Comparison of ENCODE assay signal across 8 mouse cellular contexts in genomic region chr17:10319431-10319684, GRCm38 (mm10). TPM values are rescaled to one million over a fixed set of nuclear protein-coding genes. Genes with fewer than 3 reads are reported as not detected.
DNase-seq lines count a peak whose midpoint lies in the region; ATAC-seq and TF ChIP-seq lines count a peak whose summit lies in the region.

No protein-coding gene starts in this region.

- no peaks in the 10 kb centered on the region for H3K9me3 ChIP-seq in heart, embryonic 12.5 days (replicated peaks)
- no peaks in the 10 kb centered on the region for H3K9me3 ChIP-seq in CH12.LX (replicated peaks; ENCODE audit: low read length)
- no peaks in the 10 kb centered on the region for H3K9me3 ChIP-seq in forebrain, embryonic 11.5 days (ENCODE audit: control insufficient read depth, low read length)
- H3K9me3 ChIP-seq in liver, embryonic 13.5 days (replicated peaks): no peaks in the 10 kb centered on the region

- peak overlapping the region; percentile 100 for H3K9ac ChIP-seq in heart, embryonic 12.5 days
- peak overlapping the region; percentile 85 for H3K9ac ChIP-seq in CH12.LX (ENCODE audit: insufficient read depth, low read depth)
- H3K9ac ChIP-seq in forebrain, embryonic 11.5 days (ENCODE audit: low read length): peak overlapping the region; percentile 100
- peak overlapping the region; percentile 95 for H3K9ac ChIP-seq in liver, embryonic 13.5 days

- TF ChIP-seq CTCF in CH12.LX (conservative IDR thresholded peaks at IDR 0.05 in 1 of 2, IDR thresholded peaks at IDR 0.05 in 1 of 2; ENCODE audit: low read depth in 2 of 2, low read length in 2 of 2): no peak

- H3K4me2 ChIP-seq in heart, embryonic 12.5 days: peak overlapping the region; percentile 52
- H3K4me2 ChIP-seq in CH12.LX (ENCODE audit: insufficient read depth, low read depth, poor library complexity, severe bottlenecking): no peak overlapping the region
- peak overlapping the region; percentile 61; the same call in 1 of the 2 replicates for H3K4me2 ChIP-seq in forebrain, embryonic 11.5 days (ENCODE audit: low read depth, low read length, severe bottlenecking)
- H3K4me2 ChIP-seq in liver, embryonic 13.5 days: peak overlapping the region; percentile 95

- intact Hi-C loops in heart, postnatal 25 days (cut with DNase I): no loop called here
- intact Hi-C loops in left cerebral cortex, postnatal 4 days (cut with DNase I): loop anchor here (5.0 kb wide), 1 partner anchor 703 kb away; no protein-coding TSS in a partner anchor

- H3K27ac ChIP-seq in heart, embryonic 12.5 days (ENCODE audit: poor library complexity, severe bottlenecking): peak overlapping the region; percentile 100
- H3K27ac ChIP-seq in CH12.LX (ENCODE audit: insufficient read depth, low read depth): peak overlapping the region; percentile 75; the same call in 1 of the 2 replicates
- peak overlapping the region; percentile 99 for H3K27ac ChIP-seq in forebrain, embryonic 11.5 days (ENCODE audit: low read depth, low read length)
- H3K27ac ChIP-seq in liver, embryonic 13.5 days: peak overlapping the region; percentile 91

- no peak for TF ChIP-seq RAD21 in CH12.LX (IDR thresholded peaks at IDR 0.05; ENCODE audit: low read depth, low read length)

- no peak for DNase-seq in heart, postnatal 25 days (ENCODE audit: low spot score)
- no peak for DNase-seq in CH12.LX (ENCODE audit: extremely low read depth)
- DNase-seq in forebrain, embryonic 11.5 days (ENCODE audit: low spot score): no peak
- no peak for DNase-seq in liver, embryonic 13.5 days
- no peak for DNase-seq in Muller cell, postnatal 12 days (ENCODE audit: inconsistent ontology term)
- no peak for DNase-seq in retina, postnatal 1 day
- no peak for DNase-seq in left cerebral cortex, postnatal 4 days

- dilution Hi-C loops in CH12.LX (cut with MboI; ENCODE audit: extremely low pct_ligation_motif_present, extremely low pct_unique_long_range_greater_than_20kb, low sequenced_read_pairs): no loop called here

- no peak for TF ChIP-seq POLR2A in CH12.LX (IDR thresholded peaks at IDR 0.05; ENCODE audit: low read depth, low read length)

- ATAC-seq in heart, embryonic 12.5 days (ENCODE audit: insufficient number of reproducible peaks, low FRiP score): no peak
- ATAC-seq in forebrain, embryonic 11.5 days (replicated peaks; ENCODE audit: low FRiP score): no peak
- no peak for ATAC-seq in liver, embryonic 13.5 days (ENCODE audit: low read depth)

- in situ Hi-C loops in CH12.LX (cut with MboI; ENCODE audit: low pct_ligation_motif_present, low pct_unique_long_range_greater_than_20kb, low sequenced_read_pairs): loop anchor here (25.0 kb wide), 2 partner anchors 232 to 432 kb away; no protein-coding TSS in a partner anchor

- H3K79me2 ChIP-seq in CH12.LX (replicated peaks; ENCODE audit: control insufficient read depth, extremely low read depth, insufficient read depth, poor library complexity, severe bottlenecking): peaks cover 23% of the 10 kb centered on the region

- peak overlapping the region; percentile 99 for H3K4me3 ChIP-seq in heart, embryonic 12.5 days
- H3K4me3 ChIP-seq in CH12.LX (replicated peaks in 1 of 3; ENCODE audit: low read depth in 2 of 3, low read length in 2 of 3, poor library complexity in 1 of 3): peak overlapping the region; percentile 39 to 97 (median 77)
- peak overlapping the region; percentile 99 for H3K4me3 ChIP-seq in forebrain, embryonic 11.5 days (ENCODE audit: low read depth, low read length)
- H3K4me3 ChIP-seq in liver, embryonic 13.5 days (replicated peaks): peak overlapping the region; percentile 86

- 17% methylated on average over 46 of the region's 46 CpGs for WGBS in heart, embryonic 12.5 days
- 1% methylated on average over 32 of the region's 46 CpGs for WGBS in forebrain, embryonic 11.5 days
- under 1% methylated on average over 41 of the region's 46 CpGs for WGBS in liver, embryonic 13.5 days (ENCODE audit: insufficient replicate concordance)

- H3K27me3 ChIP-seq in heart, embryonic 12.5 days (replicated peaks): no peaks in the 10 kb centered on the region
- no peaks in the 10 kb centered on the region for H3K27me3 ChIP-seq in CH12.LX (replicated peaks)
- H3K27me3 ChIP-seq in forebrain, embryonic 11.5 days (ENCODE audit: control insufficient read depth, insufficient read depth, low read length): no peaks in the 10 kb centered on the region
- no peaks in the 10 kb centered on the region for H3K27me3 ChIP-seq in liver, embryonic 13.5 days

- no peak for TF ChIP-seq EP300 in CH12.LX (IDR thresholded peaks at IDR 0.05; ENCODE audit: low read length)

- no peaks in the 10 kb centered on the region for H3K36me3 ChIP-seq in heart, embryonic 12.5 days
- H3K36me3 ChIP-seq in CH12.LX (replicated peaks in 1 of 2; ENCODE audit: control insufficient read depth in 1 of 2, insufficient read depth in 1 of 2, low read length in 1 of 2): no peaks in the 10 kb centered on the region
- no peaks in the 10 kb centered on the region for H3K36me3 ChIP-seq in forebrain, embryonic 11.5 days (ENCODE audit: control insufficient read depth, insufficient read depth, low read length)
- H3K36me3 ChIP-seq in liver, embryonic 13.5 days: no peaks in the 10 kb centered on the region

- peaks cover 19% of the 10 kb centered on the region for H3K4me1 ChIP-seq in heart, embryonic 12.5 days (replicated peaks)
- H3K4me1 ChIP-seq in CH12.LX (ENCODE audit: control insufficient read depth in 1 of 2, insufficient read depth in 2 of 2): peaks cover 0 to 25% of the 10 kb centered on the region in 2 experiments; a peak in 2 of 4 replicates
- H3K4me1 ChIP-seq in forebrain, embryonic 11.5 days (replicated peaks; ENCODE audit: control insufficient read depth, insufficient read depth, low read length): peaks cover 3% of the 10 kb centered on the region; the same call in 1 of the 2 replicates
- peaks cover 21% of the 10 kb centered on the region for H3K4me1 ChIP-seq in liver, embryonic 13.5 days (replicated peaks)

TF ChIP-seq in CH12.LX, 34 proteins besides CTCF, POLR2A, EP300 and RAD21:
- 0 out of 2 replicates have a peak, but pooled peaks have one; percentile 64 for TF ChIP-seq SIN3A (IDR thresholded peaks at IDR 0.05; ENCODE audit: low read length)
- no peak for TF ChIP-seq USF2 (conservative IDR thresholded peaks at IDR 0.05; ENCODE audit: low read depth, low read length)

RNA-seq across cellular contexts. Expression of gene Qk, which starts 0.3 kb away (rescaled TPM):
- 41.5 and 44.9 TPM in 2 replicates for polyA plus RNA-seq in heart, embryonic 12.5 days (2016; fragmentation: Nextera tagmentation; extraction: Ambion mirVana)
- 100 to 1,000 TPM; 444 to 447 TPM for total RNA-seq in heart, postnatal 25 days (2021)
- 20.3 and 22.2 TPM in 2 replicates for total RNA-seq in CH12.LX (2012; rRNA removed)
- total RNA-seq in CH12.LX (2014; rRNA removed): 29.3 and 32.7 TPM in 2 replicates
- 50.4 and 51.4 TPM in 2 replicates for polyA plus RNA-seq in CH12.LX (2012; ENCODE audit: insufficient read length, low read depth)
- polyA plus RNA-seq in forebrain, embryonic 11.5 days (2014; fragmentation: Nextera tagmentation; extraction: Ambion mirVana): 64.6 and 66.1 TPM in 2 replicates
- 7.6 and 9.1 TPM in 2 replicates for polyA plus RNA-seq in liver, embryonic 13.5 days (2015; fragmentation: Nextera tagmentation; extraction: Ambion mirVana)
- 100 to 1,000 TPM; 247 to 250 TPM for total RNA-seq in left cerebral cortex, postnatal 4 days (2021)
